In the genomic region with DNA sequence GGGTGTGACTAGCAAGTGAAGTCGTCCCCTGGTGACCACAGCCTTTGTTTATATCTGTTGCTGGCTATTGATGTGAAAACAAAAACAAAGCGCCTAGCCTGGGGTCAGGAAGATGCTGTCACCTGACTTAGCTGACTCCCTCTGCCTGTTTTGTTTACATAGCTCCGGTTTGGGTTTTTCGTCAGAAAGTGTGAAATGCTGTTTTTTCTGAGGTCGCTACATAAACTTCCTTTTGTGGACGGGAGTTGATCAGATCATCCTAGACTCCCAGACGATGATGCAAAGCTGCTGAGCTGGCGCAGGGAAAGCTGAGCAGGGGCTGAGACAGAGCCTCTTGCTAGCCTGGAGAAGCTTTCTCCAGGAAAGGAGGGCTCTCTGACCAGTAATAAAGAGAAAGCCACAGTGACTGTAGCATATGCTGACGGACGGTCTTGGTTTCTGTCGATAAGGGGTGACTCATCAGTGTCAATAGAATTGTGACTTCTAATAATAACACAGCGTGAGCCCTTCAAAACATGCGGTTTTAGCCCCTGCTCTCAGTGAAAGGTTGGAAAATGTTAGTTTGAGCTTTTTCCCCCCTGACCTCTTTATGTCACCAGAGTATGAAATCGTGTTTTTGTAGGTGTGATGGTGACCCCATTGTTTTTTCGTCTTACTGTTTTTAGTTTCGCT, we compare ENCODE assay signal across 8 mouse cellular contexts. TPM values are rescaled to one million over a fixed set of nuclear protein-coding genes. Genes with fewer than 3 reads are reported as not detected.
DNase-seq lines count a peak whose midpoint lies in the region; ATAC-seq and TF ChIP-seq lines count a peak whose summit lies in the region.

No protein-coding gene starts in this region.

- H3K9ac ChIP-seq in heart, postnatal 0 days (replicated peaks; ENCODE audit: low read depth, low read length): peak overlapping the region; percentile 23
- H3K9ac ChIP-seq in stomach, postnatal 0 days (ENCODE audit: low read length): peak overlapping the region; percentile 54

- H3K4me3 ChIP-seq in heart, postnatal 0 days (ENCODE audit: low read depth, low read length): peak overlapping the region; percentile 32
- peak overlapping the region; percentile 14 for H3K4me3 ChIP-seq in stomach, postnatal 0 days (ENCODE audit: low read depth, low read length)

- no peaks in the 10 kb centered on the region for H3K9me3 ChIP-seq in heart, postnatal 0 days (replicated peaks; ENCODE audit: control insufficient read depth, low read length)
- H3K9me3 ChIP-seq in stomach, postnatal 0 days (ENCODE audit: control insufficient read depth, low read length): no peaks in the 10 kb centered on the region

- peak; percentile 54 for DNase-seq in adrenal gland, adult 2 months
- DNase-seq in adrenal gland, postnatal 4 days (ENCODE audit: low spot score in 2 of 2): no peak
- peak; percentile 78 for DNase-seq in CD8-positive naive resting alpha-beta T cell, adult 2 months (ENCODE audit: low read depth in 2 of 2, low spot score in 2 of 2)
- DNase-seq in embryo, embryonic 11 days: peak; percentile 52
- peak; percentile 64 for DNase-seq in heart, postnatal 0 days (ENCODE audit: low spot score)
- DNase-seq in kidney, postnatal 4 days: peak; percentile 41 to 62
- DNase-seq in stomach, postnatal 0 days (ENCODE audit: low spot score): no peak

- WGBS in heart, postnatal 0 days: 5% methylated on average over 16 of the region's 16 CpGs
- 7% methylated on average over 16 of the region's 16 CpGs for WGBS in stomach, postnatal 0 days

- no peaks in the 10 kb centered on the region for H3K27me3 ChIP-seq in heart, postnatal 0 days (ENCODE audit: control insufficient read depth, insufficient read depth, low read length)
- no peaks in the 10 kb centered on the region for H3K27me3 ChIP-seq in stomach, postnatal 0 days (ENCODE audit: control insufficient read depth, insufficient read depth, low read length)

- no peak for TF ChIP-seq CTCF in heart, postnatal 0 days (IDR thresholded peaks at IDR 0.05; ENCODE audit: low read depth)
- TF ChIP-seq CTCF in stomach, postnatal 0 days (IDR thresholded peaks at IDR 0.05; ENCODE audit: low read depth): no peak

- H3K27ac ChIP-seq in heart, postnatal 0 days (ENCODE audit: low read depth): peak overlapping the region; percentile 93
- peak overlapping the region; percentile 82 for H3K27ac ChIP-seq in stomach, postnatal 0 days (replicated peaks)

- ATAC-seq in heart, postnatal 0 days (ENCODE audit: insufficient read depth, low read depth): peak; percentile 37
- peak; percentile 56 for ATAC-seq in megakaryocyte-erythroid progenitor cell, adult 5-6 weeks (replicated peaks; ENCODE audit: low FRiP score, low TSS enrichment, poor library complexity, severe bottlenecking)
- ATAC-seq in stomach, postnatal 0 days (ENCODE audit: low FRiP score, low TSS enrichment): peak; percentile 8; the same call in 1 of the 2 replicates

- peak overlapping the region; percentile 59 for H3K4me2 ChIP-seq in heart, postnatal 0 days (ENCODE audit: low read depth, low read length)
- H3K4me2 ChIP-seq in stomach, postnatal 0 days (replicated peaks; ENCODE audit: low read depth): peak overlapping the region; percentile 56

- H3K4me1 ChIP-seq in heart, postnatal 0 days (ENCODE audit: control insufficient read depth, insufficient read depth): peaks cover 34% of the 10 kb centered on the region
- no peaks in the 10 kb centered on the region for H3K4me1 ChIP-seq in stomach, postnatal 0 days (replicated peaks; ENCODE audit: control insufficient read depth, insufficient read depth)

- no peaks in the 10 kb centered on the region for H3K36me3 ChIP-seq in heart, postnatal 0 days (replicated peaks; ENCODE audit: control insufficient read depth, insufficient read depth, low read length)
- no peaks in the 10 kb centered on the region for H3K36me3 ChIP-seq in stomach, postnatal 0 days (ENCODE audit: control insufficient read depth, insufficient read depth, low read length)

- no peak for TF ChIP-seq EP300 in heart, postnatal 0 days (IDR thresholded peaks at IDR 0.05; ENCODE audit: low read depth)
- TF ChIP-seq EP300 in stomach, postnatal 0 days (optimal IDR thresholded peaks at IDR 0.05): no peak

RNA-seq across cellular contexts. Expression of gene Bach2, which starts 11.9 kb away (rescaled TPM):
- 1 to 10 TPM; 2.2 to 2.9 TPM for total RNA-seq in adrenal gland, adult 2 months (2021)
- 0.35 and 0.61 TPM in 2 replicates for polyA plus RNA-seq in adrenal gland, adult 2 months (2012; rRNA removed)
- 10 to 100 TPM; 14.1 to 14.4 TPM for total RNA-seq in adrenal gland, postnatal 4 days (2021)
- total RNA-seq in heart, postnatal 0 days (2014; rRNA removed; ENCODE audit: low replicate concordance): 2.1 and 3.1 TPM in 2 replicates
- polyA plus RNA-seq in heart, postnatal 0 days (2015; fragmentation: Nextera tagmentation; extraction: Ambion mirVana): 2.1 and 2.4 TPM in 2 replicates
- 3.5 and 16.9 TPM in 2 replicates for total RNA-seq in megakaryocyte-erythroid progenitor cell, adult 5-6 weeks (2014; fragmentation: Nextera tagmentation)
- 0.52 and 0.53 TPM in 2 replicates for total RNA-seq in megakaryocyte-erythroid progenitor cell, adult 5-6 weeks (2017)
- polyA plus RNA-seq in stomach, postnatal 0 days (2015; fragmentation: Nextera tagmentation; extraction: Ambion mirVana): 1.9 TPM in 2 replicates

Comparison
In these comparisons a context has a peak if more than half of its experiments do, and no peak if none do; other contexts are left out.
1. DNase-seq: peak in adrenal gland, adult 2 months (single experiment), CD8-positive naive resting alpha-beta T cell, adult 2 months (2 of 2), embryo, embryonic 11 days (single experiment), heart, postnatal 0 days (single experiment) and kidney, postnatal 4 days (2 of 2); none in adrenal gland, postnatal 4 days (0 of 2) and stomach, postnatal 0 days (single experiment).
2. Peak in every context shown above with its lines, with median percentiles within 50 percentile points of each other: ATAC-seq.